Mouse (Mus musculus) heart, embryonic 15.5 days (tissue): ENCODE results near the gene Trim25. TPM values are rescaled to one million over a fixed set of nuclear protein-coding genes. Genes with fewer than 3 reads are reported as not detected.
"Not testable (repeated sequence)": the region's sequence is repeated elsewhere in the genome, so short reads cannot be mapped to it uniquely, and the experiment has no call there.

Experiments used
- ATAC-seq: fragments of 200-750 bp; cut with Nextera tagmentation; replicated peaks from 2 replicates; pipeline ENCODE4 v1.8.0; 2017; ENCODE audit warnings: low read depth, moderate TSS enrichment; ENCODE audit not compliant: insufficient number of reproducible peaks, insufficient read depth, low FRiP score
- H3K27ac ChIP-seq: fragments of 300-500 bp; sonication (generic); 2 replicates; pipeline ENCODE4 v1.5.1; 2015; ENCODE audit warnings: mild to moderate bottlenecking, inconsistent platforms
- H3K27me3 ChIP-seq: fragments of 300-500 bp; sonication (generic); 2 replicates; pipeline ENCODE4 v1.6.1; 2015; ENCODE audit warnings: inconsistent platforms
- H3K36me3 ChIP-seq: fragments of 300-500 bp; sonication (generic); 2 replicates; pipeline ENCODE4 v1.6.1; 2015; ENCODE audit warnings: mild to moderate bottlenecking, inconsistent platforms
- H3K4me1 ChIP-seq: fragments of 300-500 bp; sonication (generic); replicated peaks from 2 replicates; pipeline ENCODE4 v1.6.1; 2015; ENCODE audit warnings: inconsistent platforms
- H3K4me2 ChIP-seq: fragments of 300-500 bp; sonication (generic); 2 replicates; pipeline ENCODE4 v1.6.1; 2015; ENCODE audit warnings: inconsistent platforms, mild to moderate bottlenecking, moderate library complexity
- H3K4me3 ChIP-seq: fragments of 300-500 bp; sonication (generic); 2 replicates; pipeline ENCODE4 v1.5.1; 2015; ENCODE audit warnings: mild to moderate bottlenecking, inconsistent platforms
- H3K9ac ChIP-seq: fragments of 300-500 bp; sonication (generic); 2 replicates; pipeline ENCODE4 v1.6.1; 2015; ENCODE audit warnings: mild to moderate bottlenecking, inconsistent platforms
- H3K9me3 ChIP-seq: fragments of 300-500 bp; sonication (generic); replicated peaks from 2 replicates; pipeline ENCODE4 v1.6.1; 2016; ENCODE audit warnings: inconsistent platforms
- WGBS: fragments of 180-500 bp; shearing (Covaris S2); methylation state at CpG from one replicate; pipeline ENCODE4 v1.1.7; 2015; ENCODE audit warnings: mixed read lengths; 5-methylcytosine and 5-hydroxymethylcytosine counted together
- polyA plus RNA-seq: library from polyadenylated mRNA; unstranded; fragments of >200 nt; fragmentation: Nextera tagmentation; extraction: Ambion mirVana; gene quantifications from 2 replicates; pipeline ENCODE4 v1.2.1, GENCODE M21; 2015

Gene Trim25
- polyA plus RNA-seq, 1 experiment from 2014 or later = 14.3 TPM

DNA sequence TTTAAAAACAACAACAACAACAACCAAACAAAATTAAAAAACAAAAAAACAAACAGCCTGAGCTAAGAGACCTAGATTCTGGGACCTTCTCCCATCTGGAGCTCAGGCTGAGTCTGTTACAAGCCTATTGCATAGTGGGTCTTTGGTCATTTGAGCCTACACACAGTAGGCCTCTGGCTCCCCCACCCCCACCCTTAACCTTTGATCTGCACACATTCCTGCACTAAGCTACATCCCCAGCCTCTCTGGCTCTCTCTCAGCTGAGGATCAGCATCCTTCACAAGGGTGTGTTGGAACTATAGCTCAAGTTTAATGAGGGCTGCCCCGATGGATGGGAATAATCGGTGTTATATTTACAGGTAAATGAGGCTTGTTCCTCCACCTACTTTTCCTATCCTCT lies 3.6 kb upstream of the Trim25 start:
- H3K4me1 ChIP-seq = peaks cover 13% of the 10 kb centered on the region
- no peak overlapping the region for H3K9ac ChIP-seq
- no peak overlapping the region for H3K4me2 ChIP-seq
- 83% methylated on average over 2 of the region's 2 CpGs for WGBS
- no peaks in the 10 kb centered on the region for H3K9me3 ChIP-seq
- peaks cover 8% of the 10 kb centered on the region for H3K36me3 ChIP-seq
- H3K4me3 ChIP-seq = no peak overlapping the region
- no peaks in the 10 kb centered on the region for H3K27me3 ChIP-seq
- no peak for ATAC-seq
- no peak overlapping the region for H3K27ac ChIP-seq

DNA sequence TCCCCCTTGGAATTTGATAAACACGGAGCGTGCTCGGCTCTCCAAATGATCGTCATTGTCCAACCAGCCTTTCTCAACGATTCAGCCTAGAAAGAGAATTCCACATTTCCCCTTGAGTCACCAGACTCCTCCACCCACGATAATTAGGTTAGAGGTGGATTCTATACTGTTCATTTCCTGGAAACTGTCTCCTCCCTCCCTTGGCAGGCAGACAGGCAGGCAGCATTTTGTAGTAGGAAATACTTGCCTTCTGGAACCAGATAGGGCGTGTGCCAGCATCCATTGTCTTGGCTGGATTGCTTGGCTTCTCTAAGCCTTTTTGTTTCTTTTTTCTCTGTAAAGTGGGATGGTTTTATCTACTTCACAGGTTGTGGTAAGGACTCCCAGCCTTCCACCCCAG lies 2.7 kb upstream of the Trim25 start:
- Histone ChIP-seq H3K9me3 (no peaks in the 10 kb centered on the region), H3K4me3 (no peak overlapping the region), H3K27me3 (no peaks in the 10 kb centered on the region), H3K36me3 (no peaks in the 10 kb centered on the region), H3K4me1 (peaks cover 17% of the 10 kb centered on the region), H3K27ac (peak overlapping the region; percentile 62), H3K9ac (no peak overlapping the region), H3K4me2 (no peak overlapping the region)
- ATAC-seq = peak; percentile 4; the same call in 1 of the 2 replicates
- WGBS = 58% methylated on average over 7 of the region's 7 CpGs

DNA sequence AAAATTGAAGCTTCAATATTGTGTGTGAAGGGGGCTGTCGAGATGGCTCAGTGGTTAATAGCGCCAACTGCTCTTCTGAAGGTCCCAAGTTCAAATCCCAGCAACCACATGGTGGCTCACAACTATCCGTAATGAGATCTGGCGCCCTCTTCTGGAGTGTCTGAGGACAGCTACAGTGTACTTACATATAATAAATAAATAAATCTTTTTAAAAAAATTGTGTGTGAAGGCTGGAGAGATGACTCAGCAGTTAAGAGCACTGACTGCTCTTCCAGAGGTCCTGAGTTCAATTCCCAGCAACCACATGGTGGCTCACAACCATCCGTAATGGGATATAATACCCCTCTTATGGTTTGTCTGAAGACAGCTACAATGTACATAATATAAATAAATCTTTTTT lies 1.8 kb upstream of the Trim25 start:
- H3K4me1 ChIP-seq = peaks cover 19% of the 10 kb centered on the region
- not testable (repeated sequence) for H3K27me3 ChIP-seq, H3K4me2 ChIP-seq, H3K4me3 ChIP-seq, H3K9me3 ChIP-seq, H3K36me3 ChIP-seq, ATAC-seq, H3K9ac ChIP-seq
- 87% methylated on average over 5 of the region's 5 CpGs for WGBS
- peak overlapping the region; percentile 62; the same call in 1 of the 2 replicates for H3K27ac ChIP-seq

DNA sequence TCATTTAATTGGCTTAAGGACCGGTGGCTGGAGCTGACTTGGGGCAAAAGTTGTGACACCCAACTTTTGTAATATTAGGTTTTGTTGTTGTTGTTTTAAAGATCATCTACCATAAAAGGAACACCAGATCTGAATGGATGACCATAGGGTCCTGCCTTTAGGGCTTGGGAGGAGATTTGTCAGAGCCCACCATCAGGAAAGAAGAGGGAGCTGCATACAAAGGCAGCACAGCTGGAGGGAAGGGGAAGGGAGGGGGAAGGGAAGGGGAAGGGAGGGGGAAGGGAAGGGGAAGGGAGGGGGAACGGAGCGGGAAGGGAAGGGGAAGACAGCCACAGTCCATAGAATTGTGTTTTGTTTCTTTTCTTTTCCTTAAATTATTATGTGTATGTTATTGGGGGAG lies 770 bp upstream of the Trim25 start:
- H3K9ac ChIP-seq = no peak overlapping the region
- peak overlapping the region; percentile 69; the same call in 1 of the 2 replicates for H3K4me2 ChIP-seq
- peak overlapping the region; percentile 73; the same call in 1 of the 2 replicates for H3K4me3 ChIP-seq
- ATAC-seq = no peak
- 0 out of 2 replicates have a peak overlapping the region, but pooled peaks have one; percentile 4 for H3K27ac ChIP-seq
- no peaks in the 10 kb centered on the region for H3K27me3 ChIP-seq
- H3K36me3 ChIP-seq = no peaks in the 10 kb centered on the region
- H3K9me3 ChIP-seq = no peaks in the 10 kb centered on the region
- WGBS = 22% methylated on average over 3 of the region's 3 CpGs
- H3K4me1 ChIP-seq = peaks cover 30% of the 10 kb centered on the region

DNA sequence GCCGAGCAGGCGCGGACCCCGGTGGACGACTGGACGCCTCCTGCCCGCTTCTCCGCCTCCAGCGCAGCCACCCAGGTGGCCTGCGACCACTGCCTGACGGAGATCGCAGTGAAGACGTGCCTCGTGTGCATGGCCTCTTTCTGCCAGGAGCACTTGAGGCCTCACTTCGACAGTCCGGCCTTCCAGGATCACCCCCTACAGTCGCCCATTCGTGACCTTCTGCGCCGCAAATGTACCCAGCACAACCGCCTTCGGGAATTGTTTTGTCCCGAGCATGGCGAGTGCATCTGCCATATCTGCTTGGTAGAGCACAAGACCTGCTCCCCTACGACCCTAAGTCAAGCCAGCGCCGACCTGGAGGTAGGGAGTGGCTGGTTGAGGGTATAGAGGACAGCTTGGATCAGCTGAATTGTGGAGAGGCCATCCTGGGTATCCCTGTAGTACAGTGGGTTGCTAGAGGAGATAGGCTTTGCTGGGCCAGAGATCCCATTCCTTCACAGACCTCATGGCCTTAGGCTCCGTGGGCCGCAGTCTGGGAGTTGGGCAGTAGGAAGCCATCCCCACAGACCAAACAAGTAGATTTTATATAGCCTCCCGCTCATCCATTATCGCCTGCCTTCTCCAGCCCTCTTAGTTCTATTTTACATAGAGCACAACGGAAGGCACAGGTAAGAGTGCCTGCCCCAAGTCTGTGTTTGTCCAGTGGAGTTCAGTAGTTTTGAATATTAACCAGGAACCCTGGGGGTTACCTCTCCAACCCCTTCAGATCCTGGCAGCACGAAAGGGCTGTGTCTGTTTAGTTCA lies 749 bp downstream of the Trim25 start:
- peak; percentile 3; the same call in 1 of the 2 replicates for ATAC-seq
- H3K36me3 ChIP-seq = no peaks in the 10 kb centered on the region
- H3K4me3 ChIP-seq = peak overlapping the region; percentile 73
- H3K9me3 ChIP-seq = no peaks in the 10 kb centered on the region
- H3K27me3 ChIP-seq = no peaks in the 10 kb centered on the region
- H3K27ac ChIP-seq = peak overlapping the region; percentile 67
- 17% methylated on average over 33 of the region's 33 CpGs for WGBS
- H3K4me2 ChIP-seq = peak overlapping the region; percentile 69
- H3K4me1 ChIP-seq = peaks cover 37% of the 10 kb centered on the region
- H3K9ac ChIP-seq = peak overlapping the region; percentile 77

DNA sequence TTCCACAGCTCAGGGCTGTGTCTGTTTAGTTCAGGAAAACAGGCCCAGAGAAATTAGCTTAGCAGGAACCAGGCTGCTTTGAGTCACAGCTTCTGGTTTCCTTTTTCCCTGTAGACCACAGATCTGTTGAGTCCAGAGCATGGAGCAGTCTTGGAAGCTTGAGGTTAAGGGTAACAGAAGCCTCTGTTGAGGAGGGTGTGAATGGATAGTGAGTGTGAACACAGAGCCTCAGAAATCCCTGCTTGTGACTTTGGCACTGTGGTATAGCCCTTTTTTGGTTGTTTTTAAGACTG lies 1.3 kb downstream of the Trim25 start:
- peak overlapping the region; percentile 77 for H3K9ac ChIP-seq
- ATAC-seq = no peak
- peak overlapping the region; percentile 73 for H3K4me3 ChIP-seq
- peaks cover 3% of the 10 kb centered on the region; the same call in 1 of the 2 replicates for H3K36me3 ChIP-seq
- H3K9me3 ChIP-seq = no peaks in the 10 kb centered on the region
- H3K27ac ChIP-seq = 0 out of 2 replicates have a peak overlapping the region, but pooled peaks have one; percentile 67
- H3K4me1 ChIP-seq = peaks cover 37% of the 10 kb centered on the region
- no peaks in the 10 kb centered on the region for H3K27me3 ChIP-seq
- H3K4me2 ChIP-seq = peak overlapping the region; percentile 69

DNA sequence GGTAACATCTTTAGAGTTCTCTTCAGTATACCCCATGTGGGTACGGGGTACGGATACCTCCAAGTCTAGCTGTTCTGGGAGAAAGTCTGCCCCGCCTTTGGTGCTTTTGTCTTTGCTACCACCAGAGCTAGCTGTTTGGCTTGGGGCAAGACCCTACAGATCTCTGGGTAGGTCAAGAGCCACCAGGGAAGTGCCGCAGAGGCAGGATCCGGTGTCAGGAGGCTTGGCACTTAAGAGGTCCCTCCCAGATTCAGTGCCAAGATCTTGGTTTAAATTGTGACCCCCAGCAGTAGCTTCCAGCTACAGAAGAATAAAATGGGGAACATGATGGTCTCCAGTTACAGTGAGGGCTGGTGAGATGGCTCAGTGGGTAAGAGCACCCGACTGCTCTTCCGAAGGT lies 2.4 kb downstream of the Trim25 start:
- Histone ChIP-seq H3K9me3 (no peaks in the 10 kb centered on the region), H3K4me1 (peaks cover 37% of the 10 kb centered on the region), H3K4me2 (peak overlapping the region; percentile 69), H3K4me3 (peak overlapping the region; percentile 73), H3K27me3 (no peaks in the 10 kb centered on the region), H3K27ac (no peak overlapping the region), H3K36me3 (peaks cover 14% of the 10 kb centered on the region), H3K9ac (no peak overlapping the region)
- WGBS = 92% methylated on average over 7 of the region's 7 CpGs
- ATAC-seq = no peak

DNA sequence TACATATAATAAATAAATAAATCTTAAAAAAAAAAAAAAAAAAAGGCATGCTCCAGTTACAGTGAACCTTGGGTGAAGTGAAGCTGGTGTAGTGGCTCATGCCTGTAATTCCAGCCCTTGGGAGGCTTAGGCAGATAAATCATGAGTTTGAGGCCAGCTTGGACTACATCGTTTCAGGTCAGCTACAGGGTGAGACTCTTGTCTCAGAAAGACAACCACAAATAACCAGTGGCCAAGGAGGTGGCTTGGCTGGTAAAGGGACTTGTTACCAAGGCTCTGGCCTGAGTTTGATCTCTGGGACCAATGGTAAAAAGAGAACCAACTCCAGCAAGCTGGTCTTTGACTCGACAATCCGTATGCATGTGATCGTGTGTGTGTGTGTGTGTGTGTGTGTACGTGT lies 2.9 kb downstream of the Trim25 start:
- no peak overlapping the region for H3K27ac ChIP-seq
- H3K4me3 ChIP-seq = peak overlapping the region; percentile 24
- WGBS = 82% methylated on average over 5 of the region's 5 CpGs

DNA sequence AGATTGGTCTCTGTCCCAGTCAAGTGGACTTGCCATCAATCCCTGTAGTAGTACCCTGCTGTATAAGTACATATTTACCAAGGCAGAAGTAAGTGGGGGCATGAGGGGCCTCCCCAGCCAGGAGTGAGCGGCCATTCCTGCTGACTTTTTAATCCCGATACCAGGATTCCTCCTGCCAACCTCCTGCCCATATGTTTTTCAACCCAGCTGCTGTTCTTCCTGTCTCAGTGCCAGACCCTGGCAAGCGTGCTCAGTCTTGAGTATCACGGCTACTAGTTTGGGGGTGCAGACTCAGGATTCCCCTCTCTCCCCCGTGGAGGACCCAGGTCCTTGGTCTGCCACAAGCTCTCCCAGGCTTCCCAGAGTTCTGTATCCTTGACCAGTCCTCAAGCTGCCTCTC lies 3.4 kb downstream of the Trim25 start:
- Histone ChIP-seq H3K4me2 (peak overlapping the region; percentile 51), H3K27me3 (no peaks in the 10 kb centered on the region), H3K9me3 (no peaks in the 10 kb centered on the region), H3K27ac (peak overlapping the region; percentile 26; the same call in 1 of the 2 replicates), H3K4me1 (peaks cover 37% of the 10 kb centered on the region), H3K36me3 (peaks cover 23% of the 10 kb centered on the region), H3K4me3 (peak overlapping the region; percentile 24), H3K9ac (no peak overlapping the region)
- no peak for ATAC-seq
- WGBS = 71% methylated on average over 5 of the region's 5 CpGs

More for the DNA sequence above, 2.9 kb downstream of the Trim25 start:
- peaks cover 17% of the 10 kb centered on the region for H3K36me3 ChIP-seq
- no peaks in the 10 kb centered on the region for H3K9me3 ChIP-seq
- no peak overlapping the region for H3K9ac ChIP-seq
- H3K4me2 ChIP-seq = peak overlapping the region; percentile 51
- no peaks in the 10 kb centered on the region for H3K27me3 ChIP-seq
- ATAC-seq = no peak
- H3K4me1 ChIP-seq = peaks cover 37% of the 10 kb centered on the region

DNA sequence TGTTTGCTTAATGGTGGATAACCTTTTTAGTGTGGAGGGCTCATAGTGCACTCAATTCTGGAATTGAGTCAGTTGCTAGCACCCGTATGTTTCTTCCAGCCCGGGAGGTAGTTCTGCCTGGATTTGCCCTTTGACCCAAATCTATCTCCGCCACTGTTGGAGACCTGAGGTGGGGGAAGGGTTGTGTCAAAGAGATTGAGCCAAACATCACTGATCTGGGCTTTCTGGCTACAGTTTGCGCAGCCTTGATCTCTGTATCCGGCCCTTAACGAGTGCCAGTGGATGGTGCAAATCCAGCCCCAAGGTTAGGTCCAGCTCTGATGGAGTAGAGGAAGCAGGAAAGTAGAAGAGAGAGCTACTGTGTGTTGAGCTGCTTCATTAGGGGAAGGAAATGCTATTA lies 3.9 kb downstream of the Trim25 start:
- 54% methylated on average over 6 of the region's 6 CpGs for WGBS
- peaks cover 37% of the 10 kb centered on the region for H3K4me1 ChIP-seq
- no peak for ATAC-seq
- peaks cover 24% of the 10 kb centered on the region for H3K36me3 ChIP-seq
- no peaks in the 10 kb centered on the region for H3K27me3 ChIP-seq
- H3K27ac ChIP-seq = peak overlapping the region; percentile 26; the same call in 1 of the 2 replicates
- H3K4me3 ChIP-seq = peak overlapping the region; percentile 24
- no peak overlapping the region for H3K9ac ChIP-seq
- no peaks in the 10 kb centered on the region for H3K9me3 ChIP-seq
- H3K4me2 ChIP-seq = peak overlapping the region; percentile 51

DNA sequence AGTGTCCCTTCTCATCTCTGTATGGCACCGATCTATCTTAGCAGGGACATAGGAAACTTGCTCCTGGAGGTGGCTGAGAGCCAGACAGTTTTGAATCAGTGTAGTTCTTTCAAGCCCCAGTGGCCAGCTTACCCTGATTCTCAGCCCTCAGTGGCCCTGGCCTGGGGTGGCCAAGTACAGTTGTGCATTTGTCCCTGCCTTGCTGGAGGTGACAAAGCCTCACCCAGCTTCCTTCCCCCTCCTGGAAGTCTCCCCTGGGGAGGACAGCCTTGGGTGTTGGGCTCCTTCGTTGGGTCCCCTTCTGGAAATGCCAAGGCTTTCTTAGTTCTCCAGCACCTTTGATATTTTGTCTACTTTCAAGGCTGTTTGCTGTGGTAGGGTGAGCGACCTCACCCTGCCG lies 4.5 kb downstream of the Trim25 start:
- peak overlapping the region; percentile 43; the same call in 1 of the 2 replicates for H3K27ac ChIP-seq
- H3K4me2 ChIP-seq = peak overlapping the region; percentile 51
- H3K27me3 ChIP-seq = no peaks in the 10 kb centered on the region
- H3K36me3 ChIP-seq = peaks cover 24% of the 10 kb centered on the region
- no peak overlapping the region for H3K9ac ChIP-seq
- H3K4me3 ChIP-seq = no peak overlapping the region
- WGBS = 67% methylated on average over 4 of the region's 4 CpGs
- H3K9me3 ChIP-seq = no peaks in the 10 kb centered on the region
- H3K4me1 ChIP-seq = peaks cover 36% of the 10 kb centered on the region
- ATAC-seq = no peak

DNA sequence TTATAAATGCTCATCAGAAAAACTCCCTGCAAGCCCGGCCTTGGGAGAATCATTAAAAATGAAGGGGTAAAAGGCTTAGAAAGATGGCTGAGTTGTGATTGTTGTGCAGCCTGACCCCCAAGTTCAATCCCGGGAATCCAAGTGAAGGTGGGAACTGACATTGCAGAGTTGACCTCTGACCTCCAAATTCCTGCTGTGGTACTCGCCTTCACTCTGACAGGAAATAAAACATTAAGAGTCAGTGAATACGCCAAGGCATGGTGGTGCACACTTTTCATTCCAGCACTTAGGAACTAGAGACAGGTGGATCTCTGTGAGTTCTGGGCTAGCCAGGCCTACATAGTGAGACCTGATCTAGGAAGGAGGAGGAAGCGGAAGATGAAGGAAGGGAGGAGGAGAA lies 6.3 kb downstream of the Trim25 start:
- Histone ChIP-seq H3K4me1 (peaks cover 26% of the 10 kb centered on the region), H3K9me3 (no peaks in the 10 kb centered on the region), H3K4me3 (no peak overlapping the region), H3K27me3 (no peaks in the 10 kb centered on the region), H3K9ac (no peak overlapping the region), H3K36me3 (peaks cover 34% of the 10 kb centered on the region), H3K4me2 (no peak overlapping the region), H3K27ac (no peak overlapping the region)
- 72% methylated on average over 5 of the region's 5 CpGs for WGBS
- no peak for ATAC-seq
